Mouse (Mus musculus): ENCODE data around the gene Ak3. TPM values are rescaled to one million over a fixed set of nuclear protein-coding genes. Genes with fewer than 3 reads are reported as not detected.
A peak's percentile ranks its signal among the peaks of the same experiment; 100 is the strongest.

Ak3 gene
- 90.6 and 98.4 TPM in 2 replicates for polyA plus RNA-seq (2014; fragmentation: Nextera tagmentation; extraction: Ambion mirVana)

GRCm38 (mm10) chr19:29047334-29048170 is at the start of gene Ak3:
Gene Ak3, minus strand, starts transcription at chr19:29047961.
- under 1% methylated on average over 68 of the region's 68 CpGs for WGBS
- H3K27me3 ChIP-seq (replicated peaks; ENCODE audit: control insufficient read depth, insufficient read depth, low read length), result no peaks in the 10 kb centered on the region
- H3K4me1 ChIP-seq (replicated peaks; ENCODE audit: control insufficient read depth, insufficient read depth, low read length), result peaks cover 21% of the 10 kb centered on the region

GRCm38 (mm10) chr19:29092194-29092593 is 44.4 kb upstream of the Ak3 start:
- no peak for DNase-seq (ENCODE audit: low spot score)

More at GRCm38 (mm10) chr19:29047334-29048170, at the start of gene Ak3:
- Histone ChIP-seq H3K9ac (ENCODE audit: low read depth, low read length) (peak within 1 kb of the TSS; percentile 98), H3K9me3 (ENCODE audit: control insufficient read depth, low read length) (no peaks in the 10 kb centered on the region), H3K27ac (ENCODE audit: low read depth, low read length) (peak within 1 kb of the TSS; percentile 78), H3K4me3 (ENCODE audit: low read depth, low read length) (peak within 1 kb of the TSS; percentile 97), H3K36me3 (ENCODE audit: control insufficient read depth, insufficient read depth, low read length) (no peaks in the 10 kb centered on the region), H3K4me2 (peak within 1 kb of the TSS; percentile 82)
- DNase-seq (ENCODE audit: low spot score) (peak; percentile 81), ATAC-seq (replicated peaks; ENCODE audit: low FRiP score) (peak; percentile 90)

GRCm38 (mm10) chr19:29088628-29089027 is 40.9 kb upstream of the Ak3 start:
- H3K27ac ChIP-seq (ENCODE audit: low read depth, low read length), result no peak overlapping the region
- H3K36me3 ChIP-seq (ENCODE audit: control insufficient read depth, insufficient read depth, low read length), result no peaks in the 10 kb centered on the region
- H3K27me3 ChIP-seq (replicated peaks; ENCODE audit: control insufficient read depth, insufficient read depth, low read length), result no peaks in the 10 kb centered on the region
- no peak overlapping the region for H3K4me2 ChIP-seq
- H3K4me3 ChIP-seq (ENCODE audit: low read depth, low read length), result no peak overlapping the region
- no peaks in the 10 kb centered on the region; the same call in 1 of the 2 replicates for H3K9me3 ChIP-seq (ENCODE audit: control insufficient read depth, low read length)
- WGBS, result 64% methylated on average over 6 of the region's 6 CpGs
- no peaks in the 10 kb centered on the region for H3K4me1 ChIP-seq (replicated peaks; ENCODE audit: control insufficient read depth, insufficient read depth, low read length)
- H3K9ac ChIP-seq (ENCODE audit: low read depth, low read length), result no peak overlapping the region
- DNase-seq (ENCODE audit: low spot score), result no peak
- ATAC-seq (replicated peaks; ENCODE audit: low FRiP score), result 0 out of 2 replicates have a peak, but pooled peaks have one; percentile 34

More at GRCm38 (mm10) chr19:29092194-29092593, 44.4 kb upstream of the Ak3 start:
- H3K9ac ChIP-seq (ENCODE audit: low read depth, low read length), result no peak overlapping the region
- no peak for ATAC-seq (replicated peaks; ENCODE audit: low FRiP score)
- no peak overlapping the region for H3K4me2 ChIP-seq
- no peak overlapping the region for H3K4me3 ChIP-seq (ENCODE audit: low read depth, low read length)
- no peaks in the 10 kb centered on the region for H3K4me1 ChIP-seq (replicated peaks; ENCODE audit: control insufficient read depth, insufficient read depth, low read length)
- no peaks in the 10 kb centered on the region for H3K9me3 ChIP-seq (ENCODE audit: control insufficient read depth, low read length)
- no peaks in the 10 kb centered on the region for H3K36me3 ChIP-seq (ENCODE audit: control insufficient read depth, insufficient read depth, low read length)
- H3K27ac ChIP-seq (ENCODE audit: low read depth, low read length), result no peak overlapping the region
- no peaks in the 10 kb centered on the region for H3K27me3 ChIP-seq (replicated peaks; ENCODE audit: control insufficient read depth, insufficient read depth, low read length)

GRCm38 (mm10) chr19:29074802-29075201 is 27.0 kb upstream of the Ak3 start:
- no peaks in the 10 kb centered on the region for H3K36me3 ChIP-seq (ENCODE audit: control insufficient read depth, insufficient read depth, low read length)
- no peaks in the 10 kb centered on the region; the same call in 1 of the 2 replicates for H3K4me1 ChIP-seq (replicated peaks; ENCODE audit: control insufficient read depth, insufficient read depth, low read length)
- DNase-seq (ENCODE audit: low spot score), result no peak
- no peak overlapping the region for H3K4me2 ChIP-seq
- ATAC-seq (replicated peaks; ENCODE audit: low FRiP score), result no peak
- H3K9me3 ChIP-seq (ENCODE audit: control insufficient read depth, low read length), result no peaks in the 10 kb centered on the region
- H3K9ac ChIP-seq (ENCODE audit: low read depth, low read length), result no peak overlapping the region
- 71% methylated on average over 6 of the region's 6 CpGs for WGBS
- H3K27ac ChIP-seq (ENCODE audit: low read depth, low read length), result no peak overlapping the region
- H3K27me3 ChIP-seq (replicated peaks; ENCODE audit: control insufficient read depth, insufficient read depth, low read length), result no peaks in the 10 kb centered on the region
- H3K4me3 ChIP-seq (ENCODE audit: low read depth, low read length), result no peak overlapping the region

GRCm38 (mm10) chr19:29069195-29069594 is 21.4 kb upstream of the Ak3 start:
- Histone ChIP-seq H3K9ac (ENCODE audit: low read depth, low read length) (no peak overlapping the region), H3K36me3 (ENCODE audit: control insufficient read depth, insufficient read depth, low read length) (no peaks in the 10 kb centered on the region), H3K27me3 (replicated peaks; ENCODE audit: control insufficient read depth, insufficient read depth, low read length) (no peaks in the 10 kb centered on the region), H3K9me3 (ENCODE audit: control insufficient read depth, low read length) (no peaks in the 10 kb centered on the region), H3K4me1 (replicated peaks; ENCODE audit: control insufficient read depth, insufficient read depth, low read length) (peaks cover 23% of the 10 kb centered on the region), H3K27ac (ENCODE audit: low read depth, low read length) (peak overlapping the region; percentile 51), H3K4me3 (ENCODE audit: low read depth, low read length) (no peak overlapping the region), H3K4me2 (peak overlapping the region; percentile 65)
- DNase-seq (ENCODE audit: low spot score) (no peak), ATAC-seq (replicated peaks; ENCODE audit: low FRiP score) (no peak)
- 74% methylated on average over 5 of the region's 5 CpGs for WGBS

- Histone ChIP-seq H3K36me3 (ENCODE audit: control insufficient read depth, insufficient read depth, low read length) (no peaks in the 10 kb centered on the region), H3K27ac (ENCODE audit: low read depth, low read length) (peak overlapping the region; percentile 87), H3K4me2 (peak overlapping the region; percentile 65), H3K27me3 (replicated peaks; ENCODE audit: control insufficient read depth, insufficient read depth, low read length) (no peaks in the 10 kb centered on the region), H3K9me3 (ENCODE audit: control insufficient read depth, low read length) (no peaks in the 10 kb centered on the region), H3K4me1 (replicated peaks; ENCODE audit: control insufficient read depth, insufficient read depth, low read length) (peaks cover 23% of the 10 kb centered on the region), H3K4me3 (ENCODE audit: low read depth, low read length) (peak overlapping the region; percentile 58), H3K9ac (ENCODE audit: low read depth, low read length) (peak overlapping the region; percentile 67)
- 4% methylated on average over 11 of the region's 11 CpGs for WGBS
- peak; percentile 76 for DNase-seq (ENCODE audit: low spot score)
- peak; percentile 78 for ATAC-seq (replicated peaks; ENCODE audit: low FRiP score)
These were observed 19.3 kb upstream of the Ak3 start for GRCm38 (mm10) chr19:29066981-29067471.

- WGBS, result 32% methylated on average over 9 of the region's 9 CpGs
- peaks cover 23% of the 10 kb centered on the region for H3K4me1 ChIP-seq (replicated peaks; ENCODE audit: control insufficient read depth, insufficient read depth, low read length)
- ATAC-seq (replicated peaks; ENCODE audit: low FRiP score), result peak; percentile 92
These were observed 16.8 kb upstream of the Ak3 start for GRCm38 (mm10) chr19:29064451-29065102.

GRCm38 (mm10) chr19:29063577-29064363 is 16.0 kb upstream of the Ak3 start:
- Histone ChIP-seq H3K9ac (ENCODE audit: low read depth, low read length) (peak overlapping the region; percentile 58), H3K4me2 (peak overlapping the region; percentile 60), H3K27me3 (replicated peaks; ENCODE audit: control insufficient read depth, insufficient read depth, low read length) (no peaks in the 10 kb centered on the region), H3K36me3 (ENCODE audit: control insufficient read depth, insufficient read depth, low read length) (no peaks in the 10 kb centered on the region), H3K27ac (ENCODE audit: low read depth, low read length) (peak overlapping the region; percentile 79), H3K4me1 (replicated peaks; ENCODE audit: control insufficient read depth, insufficient read depth, low read length) (peaks cover 17% of the 10 kb centered on the region), H3K4me3 (ENCODE audit: low read depth, low read length) (peak overlapping the region; percentile 28), H3K9me3 (ENCODE audit: control insufficient read depth, low read length) (no peaks in the 10 kb centered on the region)
- DNase-seq (ENCODE audit: low spot score), result peak; percentile 94
- peak; percentile 62 for ATAC-seq (replicated peaks; ENCODE audit: low FRiP score)
- WGBS, result 13% methylated on average over 18 of the region's 18 CpGs

More at GRCm38 (mm10) chr19:29064451-29065102, 16.8 kb upstream of the Ak3 start:
- peak; percentile 78 for DNase-seq (ENCODE audit: low spot score)
- Histone ChIP-seq H3K9ac (ENCODE audit: low read depth, low read length) (peak overlapping the region; percentile 58), H3K9me3 (ENCODE audit: control insufficient read depth, low read length) (no peaks in the 10 kb centered on the region), H3K36me3 (ENCODE audit: control insufficient read depth, insufficient read depth, low read length) (no peaks in the 10 kb centered on the region), H3K4me2 (peak overlapping the region; percentile 60), H3K27me3 (replicated peaks; ENCODE audit: control insufficient read depth, insufficient read depth, low read length) (no peaks in the 10 kb centered on the region), H3K27ac (ENCODE audit: low read depth, low read length) (peak overlapping the region; percentile 79), H3K4me3 (ENCODE audit: low read depth, low read length) (peak overlapping the region; percentile 24; the same call in 1 of the 2 replicates)

All from liver, embryonic 11.5 days (tissue).